Mouse (Mus musculus): Measurements from ENCODE around the gene Cox11.

Cox11 gene

DNA sequence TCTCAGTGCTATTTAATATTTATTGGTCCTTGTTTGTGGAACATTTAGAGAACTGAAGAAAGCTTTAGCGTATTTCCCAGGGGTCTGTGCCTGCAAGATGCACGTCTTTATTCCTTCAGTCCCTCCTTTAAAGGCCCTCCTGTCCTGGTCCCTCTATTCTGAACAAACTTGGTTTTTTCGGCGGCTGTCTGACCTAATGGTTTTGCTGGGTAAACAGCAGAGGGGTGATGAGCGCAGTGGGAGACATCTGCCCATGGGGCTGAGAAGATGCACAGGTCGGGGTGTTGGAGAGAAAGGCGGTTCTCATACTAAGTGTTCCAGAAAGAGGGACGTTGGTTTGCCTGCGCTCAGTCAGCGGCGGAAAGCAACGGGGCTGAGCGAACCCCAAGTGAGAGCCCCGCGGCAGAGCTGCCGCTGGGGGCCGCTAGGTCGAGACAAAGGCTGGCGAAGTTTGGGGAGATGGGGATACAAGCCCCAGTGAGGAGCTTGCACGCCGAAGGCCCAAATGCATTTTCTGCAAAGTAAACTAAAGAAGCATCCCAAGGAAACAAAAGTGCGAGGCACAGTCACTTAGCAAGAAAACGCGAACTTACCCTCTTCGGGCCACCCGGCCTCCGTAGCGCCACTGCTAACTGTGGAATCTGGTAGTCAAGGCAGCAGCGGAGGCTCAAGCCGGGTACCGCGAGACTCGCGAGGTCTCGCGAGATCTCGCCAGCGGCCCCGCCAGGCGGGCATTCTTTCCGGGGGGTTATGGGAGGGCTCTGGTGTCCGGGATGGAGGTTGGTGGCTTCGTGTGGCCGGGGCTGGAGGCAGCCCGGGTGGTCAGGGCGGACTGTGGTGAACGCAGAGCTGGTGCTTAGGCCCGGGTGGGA is at the start of gene Cox11, which contains the start of gene Stxbp4:
Gene Cox11, plus strand, starts transcription at position 734 of the 872 bp plus-strand sequence.
Gene Stxbp4, minus strand, starts transcription at position 645 of the 872 bp plus-strand sequence.
- in situ Hi-C loops (cut with MboI, MseI), result no loop called here

DNA sequence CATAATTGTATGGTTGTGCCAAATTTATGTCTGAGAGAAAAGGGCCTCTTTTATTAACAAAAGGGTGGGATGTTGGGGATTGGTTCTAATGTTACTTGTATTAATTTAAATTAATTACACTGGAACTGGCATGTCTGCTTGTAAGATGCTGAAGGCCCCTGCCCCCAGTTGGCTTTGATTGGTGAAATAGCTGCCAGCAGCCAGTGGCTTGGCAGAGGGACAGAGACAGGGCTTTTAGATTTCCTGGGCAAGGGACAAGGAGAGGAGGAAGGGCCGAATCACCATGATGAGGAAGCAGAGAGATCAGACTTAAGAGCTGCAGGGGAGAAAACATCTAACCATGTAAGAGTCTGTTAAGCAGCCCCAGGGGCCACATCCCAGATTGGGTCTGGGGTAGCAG is 47.0 kb upstream of the Cox11 start:
- in situ Hi-C loops (cut with MboI, MseI), result no loop called here

DNA sequence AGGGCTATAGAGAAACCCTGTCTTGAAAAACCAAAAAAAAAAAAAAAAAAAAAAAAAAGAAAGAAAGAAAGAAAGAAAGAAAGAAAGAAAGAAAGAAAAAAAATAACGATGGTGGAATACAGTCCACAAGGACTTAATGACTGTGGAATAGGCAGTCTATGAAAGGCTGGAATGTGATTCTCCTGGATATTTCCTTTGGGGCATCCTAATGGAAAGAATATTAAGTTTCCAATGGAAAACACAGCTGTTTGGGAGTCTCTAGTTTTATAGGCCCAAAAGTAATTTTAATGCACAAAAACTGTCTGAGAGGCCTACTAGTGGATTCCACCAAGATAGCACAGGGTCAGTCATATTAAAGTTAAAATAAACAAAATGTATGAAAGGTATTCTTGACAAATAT is 42.1 kb upstream of the Cox11 start:
- in situ Hi-C loops (cut with MboI, MseI), result no loop called here

DNA sequence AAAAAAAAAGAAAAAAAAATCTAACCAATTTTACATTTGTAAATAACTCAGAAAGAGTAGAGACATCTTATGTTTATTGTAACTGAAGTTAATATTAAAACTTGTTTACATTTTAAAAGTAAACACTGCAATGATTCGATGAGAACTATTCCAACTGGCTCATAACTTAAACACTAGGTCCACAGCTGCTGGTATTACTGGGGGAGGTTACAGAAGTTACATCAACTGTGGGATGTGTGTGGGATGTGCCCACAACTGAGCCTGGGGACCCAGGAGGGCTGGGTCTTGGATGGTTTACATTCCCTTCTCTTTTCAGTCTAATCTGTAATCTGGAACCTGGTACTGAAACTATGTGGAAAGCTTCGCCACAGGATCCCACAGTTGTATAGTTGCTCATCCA is 34.9 kb upstream of the Cox11 start:
- in situ Hi-C loops (cut with MboI, MseI), result loop anchor here (25.0 kb wide), 1 partner anchor 241 kb away; no protein-coding TSS in a partner anchor

DNA sequence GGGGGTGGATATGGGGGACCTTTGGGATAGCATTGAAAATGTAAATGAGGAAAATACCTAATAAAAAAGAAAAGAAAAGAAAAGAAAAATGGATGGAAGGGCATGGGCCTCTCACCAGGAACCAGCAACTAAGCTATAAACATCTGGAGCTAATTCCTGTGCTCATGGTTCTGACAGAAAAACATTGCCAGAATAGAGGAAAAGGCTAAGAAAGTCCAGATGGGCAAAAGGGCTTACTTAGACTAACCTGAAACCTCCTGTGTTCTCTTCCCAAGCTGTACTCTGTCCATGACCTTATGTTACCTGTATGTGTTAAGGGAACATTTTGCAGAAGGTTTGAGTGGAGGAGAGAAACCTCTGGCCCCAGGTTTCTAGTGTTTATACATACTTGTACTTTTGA is 25.9 kb upstream of the Cox11 start:
- in situ Hi-C loops (cut with MboI, MseI), result loop anchor here (10.0 to 25.0 kb wide), 2 partner anchors 250 to 307 kb away; no protein-coding TSS in a partner anchor

DNA sequence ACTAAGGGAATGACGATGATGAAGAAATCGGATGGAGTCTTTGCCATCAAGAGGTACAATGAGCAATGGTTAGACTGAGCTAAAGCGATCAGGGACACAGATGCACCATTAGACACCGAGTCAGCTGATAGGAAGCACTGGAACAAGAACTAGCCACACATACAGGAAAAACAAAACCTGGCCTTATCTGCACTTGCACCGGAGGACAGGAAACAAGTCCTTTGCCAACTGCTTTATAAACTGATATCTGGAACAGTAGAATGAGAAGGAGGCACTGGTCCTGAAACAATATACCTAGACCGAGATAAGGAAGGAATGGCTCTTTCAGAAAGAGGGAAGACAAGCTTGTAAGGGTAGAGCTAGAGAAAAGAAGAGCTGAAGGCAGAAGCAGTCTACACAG is 23.2 kb upstream of the Cox11 start:
- in situ Hi-C loops (cut with MboI, MseI), result loop anchor here (5.0 to 25.0 kb wide), 3 partner anchors 252 to 422 kb away; no protein-coding TSS in a partner anchor

DNA sequence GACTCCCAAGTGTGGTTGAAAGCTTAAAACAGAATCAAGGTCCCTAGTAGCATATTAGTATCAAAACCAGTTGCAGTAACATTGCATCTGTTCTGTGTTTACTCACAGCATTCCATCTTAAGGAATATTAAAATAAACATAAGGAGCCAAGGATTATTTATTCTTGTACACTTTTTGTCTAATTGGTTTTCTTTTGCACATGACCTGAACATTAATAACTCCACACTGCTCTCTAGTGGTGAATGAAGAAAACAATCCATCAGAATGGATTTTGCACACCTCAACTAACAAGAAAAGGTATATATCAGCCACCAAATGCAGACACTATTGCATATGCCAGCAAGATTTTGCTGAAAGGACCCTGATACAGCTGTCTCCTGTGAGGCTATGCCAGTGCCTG is 21.5 kb upstream of the Cox11 start:
- in situ Hi-C loops (cut with MboI, MseI), result loop anchor here (5.0 to 25.0 kb wide), 3 partner anchors 254 to 424 kb away; no protein-coding TSS in a partner anchor

DNA sequence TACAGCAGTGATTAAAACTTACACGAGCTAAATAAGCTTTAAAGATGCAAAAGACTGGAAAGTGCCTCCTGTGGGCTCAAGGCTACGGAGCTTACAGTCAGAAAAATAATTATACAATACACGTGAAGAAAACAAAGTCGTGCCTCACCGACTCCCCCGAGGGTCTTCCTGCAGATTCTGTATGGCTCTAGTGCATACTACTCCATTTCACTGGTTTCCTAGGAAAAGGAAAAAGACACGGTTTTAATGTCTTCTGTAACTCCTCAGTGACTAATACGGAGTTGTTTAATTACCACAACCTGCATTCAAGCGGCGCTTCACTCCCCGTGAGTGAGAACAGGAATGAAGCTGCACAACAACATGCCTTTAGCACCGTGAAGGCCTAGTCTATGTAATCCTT is 15.9 kb upstream of the Cox11 start:
- in situ Hi-C loops (cut with MboI, MseI), result loop anchor here (25.0 kb wide), 1 partner anchor 260 kb away; no protein-coding TSS in a partner anchor

DNA sequence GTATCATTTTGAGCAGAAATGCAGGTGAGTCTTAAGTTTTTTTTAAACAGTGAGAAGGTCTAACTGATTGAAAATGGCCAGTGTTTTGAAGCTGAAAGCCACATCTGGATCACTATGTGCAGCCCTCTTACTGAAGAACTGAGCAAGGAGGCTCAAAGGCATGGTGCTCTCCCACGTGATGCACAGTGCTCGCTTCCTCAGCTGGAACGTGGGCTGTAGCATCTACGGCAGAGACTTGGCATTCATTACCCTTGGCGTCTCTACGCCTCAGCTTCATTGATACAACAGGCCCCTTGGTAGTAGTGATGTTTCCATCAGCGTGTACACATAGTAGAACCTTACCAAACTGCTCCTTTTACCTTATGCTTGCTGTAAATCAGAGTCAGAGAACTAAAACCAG is 15.5 kb upstream of the Cox11 start:
- in situ Hi-C loops (cut with MboI, MseI), result loop anchor here (25.0 kb wide), 1 partner anchor 260 kb away; no protein-coding TSS in a partner anchor

DNA sequence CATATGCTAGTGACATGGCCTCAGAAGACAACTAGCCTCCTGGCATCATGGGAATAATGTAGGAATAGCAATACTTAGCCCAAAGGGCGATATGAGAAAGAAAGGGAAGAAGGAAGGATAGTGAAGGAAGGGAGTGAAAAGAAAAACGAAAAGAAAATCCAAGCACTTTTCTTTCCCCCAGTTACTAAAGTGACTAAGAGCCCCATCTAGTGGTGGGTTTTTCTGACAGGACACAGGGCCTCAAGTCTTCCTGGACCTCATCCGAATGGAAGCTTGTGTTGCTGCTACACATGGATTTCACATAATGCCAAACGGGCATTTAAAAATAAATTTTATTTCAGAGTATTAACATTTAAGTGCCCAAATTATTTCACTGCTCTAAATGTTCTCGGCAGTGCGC is 14.5 kb upstream of the Cox11 start:
- in situ Hi-C loops (cut with MboI, MseI), result loop anchor here (25.0 kb wide), 1 partner anchor 261 kb away; no protein-coding TSS in a partner anchor

DNA sequence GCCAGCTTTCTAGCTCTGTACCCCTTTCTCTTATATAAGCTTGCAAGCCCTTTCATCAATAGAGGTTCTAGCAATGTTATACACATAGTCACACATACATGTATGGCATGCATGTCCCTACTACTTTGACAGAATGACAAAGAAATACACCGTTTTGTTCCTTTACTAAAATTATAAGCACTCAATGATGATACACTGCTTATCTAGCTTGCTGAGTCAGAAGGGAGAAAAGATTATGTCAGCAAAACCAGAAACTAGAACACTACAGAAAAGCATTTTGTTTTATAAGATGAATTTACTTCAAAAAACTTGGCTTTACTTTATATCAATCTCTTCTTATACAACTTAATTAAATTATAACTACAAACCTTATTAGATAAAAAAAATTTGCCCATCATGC is 12.8 kb upstream of the Cox11 start:
- in situ Hi-C loops (cut with MboI, MseI), result no loop called here

DNA sequence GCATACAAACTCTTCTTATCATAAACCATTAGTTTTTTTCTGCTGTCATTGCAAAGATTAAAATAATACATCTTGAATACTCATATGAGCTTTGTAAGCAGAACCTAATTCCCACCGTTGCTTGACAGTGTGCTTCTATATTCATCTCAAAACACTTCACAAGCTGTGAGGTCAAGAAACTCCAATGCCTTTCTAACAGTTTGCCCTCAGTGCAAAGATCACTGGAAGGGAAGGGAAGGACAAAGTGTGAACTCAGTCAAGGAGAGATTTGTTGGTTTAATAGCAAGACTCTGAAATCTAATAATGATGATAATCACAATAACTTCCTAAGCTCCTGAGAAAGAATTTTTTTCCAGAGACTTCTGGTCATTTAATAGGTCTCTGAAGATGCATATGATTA is 10.2 kb upstream of the Cox11 start:
- in situ Hi-C loops (cut with MboI, MseI), result no loop called here

DNA sequence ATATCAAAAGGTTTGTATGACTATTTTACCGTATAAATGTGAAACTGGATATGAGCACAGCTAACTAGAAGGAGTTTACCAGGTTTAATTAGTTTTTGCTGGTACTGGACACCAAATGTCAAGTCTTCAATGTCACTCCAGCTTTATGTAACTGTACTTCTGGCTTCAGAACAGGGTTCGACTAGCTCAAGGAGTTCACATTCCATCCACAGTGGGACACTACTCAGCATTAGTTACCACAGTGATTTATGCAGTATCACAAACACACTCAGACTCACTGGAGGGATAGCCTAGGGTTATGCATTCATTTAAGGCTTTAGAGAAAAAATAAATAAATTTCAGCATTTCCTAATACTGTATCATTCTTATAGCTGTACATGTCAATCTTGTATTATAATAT is 5.5 kb upstream of the Cox11 start:
- in situ Hi-C loops (cut with MboI, MseI), result no loop called here

DNA sequence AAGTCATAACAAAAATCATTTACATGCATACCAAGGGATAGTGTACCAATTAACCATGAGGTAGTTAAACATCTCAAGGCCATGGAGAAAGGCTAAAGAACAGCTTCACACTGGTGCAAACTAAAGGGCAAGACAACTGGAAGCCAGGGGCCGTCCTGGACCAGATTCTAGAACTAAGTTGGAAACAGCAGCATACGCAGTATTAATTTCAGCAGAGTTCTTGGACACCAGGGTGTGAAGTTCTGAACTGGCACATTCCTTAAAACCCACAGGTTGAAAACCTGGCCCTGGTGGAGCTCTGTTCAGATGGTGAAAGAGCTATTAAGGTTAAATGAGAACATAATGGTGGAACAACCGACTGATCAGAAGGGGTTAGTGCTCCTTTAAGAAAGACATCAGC is 3.3 kb upstream of the Cox11 start:
- in situ Hi-C loops (cut with MboI, MseI), result no loop called here

DNA sequence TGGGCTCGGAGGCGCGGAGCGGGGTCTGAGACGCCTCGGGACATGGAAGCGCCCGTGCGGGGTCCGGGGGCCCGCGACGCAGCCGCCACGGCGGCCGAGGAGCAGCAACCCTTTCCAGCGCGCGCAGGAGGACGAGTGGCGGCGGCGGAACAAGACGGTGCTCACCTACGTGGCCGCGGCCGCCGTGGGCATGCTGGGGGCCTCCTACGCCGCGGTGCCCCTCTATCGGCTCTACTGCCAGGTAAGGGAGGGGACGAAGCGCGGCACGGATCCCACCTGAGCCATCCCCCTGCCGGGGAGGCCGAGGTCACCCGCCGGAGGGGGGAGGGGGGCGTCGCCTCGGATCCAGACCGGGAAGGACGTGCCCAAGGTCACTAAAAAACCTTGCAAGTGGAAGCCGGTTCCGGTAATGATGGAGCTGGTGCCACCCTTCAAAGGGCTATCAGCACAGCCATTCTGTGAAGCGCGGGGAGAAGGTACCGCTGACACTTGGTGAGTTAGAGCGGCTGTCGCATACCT is 398 bp downstream of the Cox11 start:
- in situ Hi-C loops (cut with MboI, MseI), result no loop called here

DNA sequence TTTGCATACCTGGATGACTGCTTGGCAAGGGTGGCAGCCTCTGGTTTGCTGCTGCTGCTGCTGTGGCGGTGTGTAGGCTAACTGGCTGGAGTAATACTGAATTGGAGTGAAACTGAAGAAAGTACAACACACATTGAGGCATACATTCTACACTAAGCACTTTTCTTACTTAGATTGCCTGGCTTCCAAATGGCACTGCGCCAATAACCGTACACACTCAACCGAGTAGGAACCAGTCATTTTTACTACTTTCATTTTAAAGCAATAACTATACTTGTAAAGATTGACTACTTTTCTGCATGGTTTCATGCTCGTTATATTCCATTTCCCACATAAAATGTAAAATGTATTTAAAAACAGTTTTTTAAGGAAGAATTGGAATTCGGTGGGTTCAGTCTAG is 11.8 kb downstream of the Cox11 start:
- in situ Hi-C loops (cut with MboI, MseI), result no loop called here

DNA sequence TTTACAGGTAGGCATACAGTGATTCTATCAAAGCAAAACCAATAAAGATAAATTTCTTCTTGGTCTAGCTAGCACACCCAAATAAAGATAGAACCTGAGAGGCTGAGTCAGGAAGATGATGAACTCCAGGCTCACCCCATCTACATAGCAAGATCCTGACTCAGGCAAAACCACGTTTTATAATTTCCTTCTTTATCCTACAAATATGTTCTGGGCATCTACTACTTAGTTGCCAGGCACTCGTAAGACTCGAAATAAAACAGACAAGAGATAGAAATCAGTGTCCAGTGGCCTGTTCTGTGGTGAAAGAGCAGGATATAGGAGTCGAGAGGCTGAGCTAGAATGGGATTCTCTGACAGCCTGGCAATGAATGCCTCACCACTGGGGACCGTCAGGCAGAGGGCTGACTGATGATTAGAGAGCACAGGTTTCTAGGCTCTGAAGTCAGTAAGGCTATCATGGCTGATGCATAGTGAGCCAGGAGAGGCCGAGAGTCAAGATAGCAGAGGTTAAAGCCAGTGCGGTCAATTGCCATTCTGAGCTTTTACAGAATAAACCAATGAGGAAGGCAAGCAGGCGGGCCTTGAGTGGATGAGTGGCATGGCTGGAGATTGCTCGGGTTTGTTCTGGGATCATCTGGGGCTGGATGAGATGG is 12.4 kb downstream of the Cox11 start:
- in situ Hi-C loops (cut with MboI, MseI), result no loop called here

DNA sequence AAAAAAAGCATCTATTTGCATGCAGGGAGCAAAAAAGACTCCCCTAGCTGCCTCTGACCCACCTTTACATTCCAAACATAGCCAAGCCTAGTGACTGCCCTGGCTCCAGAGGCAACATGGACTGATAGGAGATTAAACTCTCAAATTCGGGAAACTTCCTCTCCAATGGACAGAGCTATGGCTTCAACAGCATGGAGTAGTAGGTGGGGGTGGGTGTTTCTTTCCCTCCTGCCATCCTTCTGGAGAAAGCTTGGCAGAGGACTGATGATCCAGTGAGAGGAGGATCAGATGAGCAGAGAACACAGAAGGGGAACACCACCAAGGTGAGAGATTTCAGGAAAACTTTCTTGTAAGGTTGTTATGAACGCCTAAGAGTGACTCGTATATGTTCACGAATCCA is 14.6 kb downstream of the Cox11 start:
- in situ Hi-C loops (cut with MboI, MseI), result no loop called here

DNA sequence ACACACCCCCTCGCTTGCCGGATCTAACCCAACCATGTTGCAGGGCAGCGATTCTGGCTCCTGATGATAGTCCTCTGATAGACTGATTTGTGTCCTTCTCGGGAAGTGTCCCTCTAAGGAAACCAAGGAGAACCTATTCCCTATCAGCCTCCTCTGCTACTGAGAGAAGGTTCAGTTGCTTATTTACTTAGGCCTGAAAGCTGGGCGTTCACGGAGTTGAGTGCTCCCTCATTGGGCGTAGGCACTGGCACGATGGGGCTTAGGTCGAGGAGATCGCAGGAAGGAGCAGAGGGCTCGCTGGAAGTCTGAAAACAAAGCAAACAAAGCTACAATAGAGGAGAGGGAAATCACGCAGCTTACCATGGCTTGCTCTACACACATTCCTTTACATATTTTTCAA is 19.6 kb downstream of the Cox11 start:
- in situ Hi-C loops (cut with MboI, MseI), result no loop called here

DNA sequence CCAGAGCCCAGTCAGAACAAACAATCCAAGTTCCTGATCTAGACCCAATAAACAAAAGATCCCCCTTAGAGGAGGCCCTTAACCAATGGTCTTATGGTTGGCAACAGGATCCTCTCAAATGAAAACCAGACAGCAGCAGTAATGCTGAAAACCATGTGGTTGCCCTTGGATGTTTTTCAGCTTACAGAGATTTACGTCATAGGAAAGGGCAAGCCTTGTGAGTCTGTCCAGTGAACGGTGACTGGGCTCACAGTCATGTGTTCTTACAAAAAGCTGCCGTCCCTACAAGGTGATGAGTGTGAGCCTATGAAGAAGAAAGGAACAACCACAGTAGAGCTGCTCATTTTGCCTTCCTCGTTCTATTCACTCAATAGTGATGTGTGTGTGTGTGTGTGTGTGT is 22.7 kb downstream of the Cox11 start:
- in situ Hi-C loops (cut with MboI, MseI), result no loop called here

DNA sequence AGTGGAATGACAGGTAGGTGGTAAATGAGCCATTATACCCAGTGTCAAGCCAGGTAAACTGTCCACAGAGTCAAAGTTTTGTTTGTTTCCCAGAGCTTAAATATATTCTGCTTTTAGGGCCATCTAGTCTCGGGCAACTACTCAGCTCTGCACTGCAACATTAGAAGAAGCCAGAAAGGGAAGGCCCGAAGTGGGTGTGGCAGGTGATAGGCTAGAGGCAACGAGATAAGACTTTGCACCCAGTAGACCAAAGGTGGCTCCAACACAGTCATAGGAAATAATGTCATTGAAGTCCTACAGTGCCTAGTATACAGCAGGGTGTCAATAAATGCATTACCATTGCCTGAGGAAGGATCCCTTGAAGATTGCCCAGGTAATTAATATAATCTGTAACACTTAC is 25.1 kb downstream of the Cox11 start:
- in situ Hi-C loops (cut with MboI, MseI), result no loop called here

DNA sequence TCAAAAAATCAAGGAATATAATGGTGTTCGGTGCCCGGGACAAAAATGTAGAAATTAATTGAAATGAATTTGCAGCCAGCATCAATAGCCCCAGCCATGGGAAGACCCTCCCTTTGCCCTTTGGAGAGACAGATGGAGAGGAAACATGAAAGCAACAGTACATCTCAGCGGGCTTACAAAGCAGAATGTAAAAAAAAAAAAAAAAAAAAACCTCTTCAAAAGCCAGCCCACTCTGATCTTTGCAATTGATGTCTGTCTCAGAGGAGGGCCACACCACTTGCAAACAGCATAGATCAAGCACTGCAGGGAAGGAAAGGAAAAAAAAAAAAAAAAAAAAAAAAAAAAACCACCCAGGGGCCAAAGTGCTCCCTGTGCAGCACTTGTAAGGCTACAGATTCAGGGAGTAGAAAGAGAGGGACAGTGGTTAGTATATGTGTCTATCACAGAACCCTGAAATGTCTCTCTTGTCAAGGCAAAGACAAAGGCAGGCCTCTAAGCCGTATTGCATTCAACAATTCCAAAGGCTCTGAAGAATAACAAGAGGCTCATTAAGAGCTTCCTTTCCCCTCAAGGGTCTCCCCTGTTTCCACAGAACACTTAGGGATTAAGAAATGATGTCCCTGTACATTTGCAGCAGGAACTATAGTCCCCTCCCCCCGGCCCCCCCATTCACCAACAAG is 25.8 kb downstream of the Cox11 start:
- in situ Hi-C loops (cut with MboI, MseI), result no loop called here

All from T-helper 2 cell (primary cell).